Mouse (Mus musculus) MEL (cell line): ENCODE measurements around the gene Zdhhc13.

ENCODE experiments used
- CHD2 ChIP-seq: IDR thresholded peaks from 2 replicates; pipeline ENCODE4 v1.6.1; 2011; ENCODE audit warnings: low read length, improper control_type of control experiment
- CTCF ChIP-seq, 3 experiments: IDR thresholded peaks in 2 of 3; conservative IDR thresholded peaks in 1 of 3; 2 replicates each; pipeline ENCODE4 v1.5.1; 2011 to 2012; ENCODE audit warnings: low read length in 3 of 3, low read depth in 2 of 3, mild to moderate bottlenecking in 2 of 3, improper control_type of control experiment in 1 of 3, inconsistent platforms in 1 of 3, mixed read lengths in 1 of 3, moderate library complexity in 1 of 3; ENCODE audit not compliant: control insufficient read depth in 1 of 3, insufficient read depth in 1 of 3, poor library complexity in 1 of 3, severe bottlenecking in 1 of 3
- EP300 ChIP-seq, 2 experiments: IDR thresholded peaks; 2 replicates each; pipeline ENCODE4 v1.6.1; 2011; ENCODE audit warnings: improper control_type of control experiment in 2 of 2, low read length in 2 of 2, low read depth in 1 of 2, mild to moderate bottlenecking in 1 of 2
- ETS1 ChIP-seq: IDR thresholded peaks from 2 replicates; pipeline ENCODE4 v1.6.1; 2012; ENCODE audit warnings: low read depth, mild to moderate bottlenecking, inconsistent platforms, low read length, improper control_type of control experiment, moderate library complexity
- GATA1 ChIP-seq: IDR thresholded peaks from 2 replicates; pipeline ENCODE4 v1.6.1; 2011; ENCODE audit warnings: low read depth, low read length, improper control_type of control experiment
- NRF1 ChIP-seq: IDR thresholded peaks from 2 replicates; pipeline ENCODE4 v1.6.1; 2014; ENCODE audit warnings: low read depth, mild to moderate bottlenecking, inconsistent platforms, low read length, improper control_type of control experiment, moderate library complexity; ENCODE audit not compliant: poor library complexity, insufficient read depth, severe bottlenecking
- POLR2A ChIP-seq, 2 experiments: IDR thresholded peaks; 2 replicates each; pipeline ENCODE4 v1.6.1; 2011 to 2012; ENCODE audit warnings: low read length in 2 of 2, mild to moderate bottlenecking in 2 of 2, control low read depth in 1 of 2, improper control_type of control experiment in 1 of 2, low read depth in 1 of 2, moderate library complexity in 1 of 2; ENCODE audit not compliant: control insufficient read depth in 1 of 2, insufficient read depth in 1 of 2, poor library complexity in 1 of 2
- SMC3 ChIP-seq: IDR thresholded peaks from 2 replicates; pipeline ENCODE4 v1.6.1; 2011; ENCODE audit warnings: low read depth, low read length, improper control_type of control experiment
- TCF12 ChIP-seq: IDR thresholded peaks from 2 replicates; pipeline ENCODE4 v1.6.1; 2014; ENCODE audit warnings: low read depth, mild to moderate bottlenecking, inconsistent platforms, low read length, improper control_type of control experiment, moderate library complexity
- UBTF ChIP-seq: IDR thresholded peaks from 2 replicates; pipeline ENCODE4 v1.6.1; 2012; ENCODE audit warnings: low read depth, mild to moderate bottlenecking, inconsistent platforms, low read length, improper control_type of control experiment, moderate library complexity, borderline replicate concordance; ENCODE audit not compliant: insufficient read depth
- USF1 ChIP-seq: IDR thresholded peaks from 2 replicates; pipeline ENCODE4 v1.6.1; 2014; ENCODE audit warnings: low read depth, mild to moderate bottlenecking, inconsistent platforms, low read length, improper control_type of control experiment, moderate library complexity
- USF2 ChIP-seq, 2 experiments: IDR thresholded peaks; 2 replicates each; pipeline ENCODE4 v1.6.1; 2011 to 2012; ENCODE audit warnings: improper control_type of control experiment in 2 of 2, low read length in 2 of 2, borderline replicate concordance in 1 of 2, inconsistent platforms in 1 of 2, low read depth in 1 of 2, mild to moderate bottlenecking in 1 of 2; ENCODE audit not compliant: insufficient read depth in 1 of 2
- ZC3H11A ChIP-seq: IDR thresholded peaks from 2 replicates; pipeline ENCODE4 v1.6.1; 2012; ENCODE audit warnings: low read depth, mild to moderate bottlenecking, inconsistent platforms, low read length, improper control_type of control experiment

DNA sequence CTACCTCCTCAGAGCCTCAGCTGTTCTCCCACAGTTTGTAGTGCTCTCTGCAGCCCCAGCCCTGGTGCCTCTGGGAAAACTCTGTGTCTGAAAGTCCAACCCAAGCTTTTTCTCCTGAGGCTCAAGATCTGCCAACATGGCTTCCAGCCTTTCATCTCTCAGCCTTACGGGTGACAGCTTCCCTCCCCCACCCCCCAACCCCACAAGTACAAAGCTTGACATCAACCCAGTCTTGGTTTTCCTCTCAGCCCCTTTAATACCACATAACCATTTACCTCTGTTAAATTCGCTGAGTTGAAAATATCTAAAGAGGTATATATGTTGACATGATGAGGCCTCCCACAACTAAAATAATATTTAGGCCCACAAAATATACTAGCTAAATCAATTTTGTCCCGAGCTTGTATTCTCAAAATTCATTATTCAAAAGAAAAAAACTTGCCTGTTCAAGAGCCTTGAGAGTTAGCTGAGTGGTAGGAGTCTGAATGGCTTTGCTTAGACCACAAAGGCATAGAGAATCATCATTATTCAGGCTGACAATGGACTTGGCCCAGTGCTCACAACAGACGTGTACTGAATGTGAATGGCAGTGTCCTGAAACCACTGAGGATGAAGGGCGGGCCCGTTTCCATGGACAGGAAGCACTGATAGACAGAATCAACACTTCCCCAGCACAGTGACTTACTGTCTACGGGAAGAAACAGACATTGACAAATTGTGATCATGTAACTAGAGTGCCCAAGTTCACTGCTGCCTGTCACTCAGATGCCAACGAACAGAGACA is 10.9 kb upstream of the Zdhhc13 start:
- TF ChIP-seq POLR2A (IDR thresholded peaks at IDR 0.05; ENCODE audit: control insufficient read depth in 1 of 2, insufficient read depth in 1 of 2, low read depth in 1 of 2, low read length in 2 of 2, poor library complexity in 1 of 2) (no peak), CTCF (IDR thresholded peaks at IDR 0.05 in 2 of 3, conservative IDR thresholded peaks at IDR 0.05 in 1 of 3; ENCODE audit: control insufficient read depth in 1 of 3, insufficient read depth in 1 of 3, low read depth in 2 of 3, low read length in 3 of 3, poor library complexity in 1 of 3, severe bottlenecking in 1 of 3) (no peak), EP300 (IDR thresholded peaks at IDR 0.05; ENCODE audit: low read depth in 1 of 2, low read length in 2 of 2) (no peak), CHD2 (no peak), USF2 (IDR thresholded peaks at IDR 0.05; ENCODE audit: borderline replicate concordance in 1 of 2, insufficient read depth in 1 of 2, low read depth in 1 of 2, low read length in 2 of 2) (no peak), NRF1 (no peak), UBTF (no peak), ETS1 (no peak), USF1 (no peak), TCF12 (no peak), GATA1 (no peak), ZC3H11A (no peak), SMC3 (no peak)
